Mouse (Mus musculus) lung, postnatal 0 days (tissue): ENCODE measurements around the gene Isoc2b.
A peak's percentile ranks its signal among the peaks of the same experiment; 100 is the strongest.

Experiments used
- CTCF ChIP-seq: IDR thresholded peaks from 2 replicates; pipeline ENCODE4 v1.5.1; 2016; ENCODE audit warnings: antibody characterized with exemption, mild to moderate bottlenecking
- EP300 ChIP-seq: IDR thresholded peaks from 2 replicates; pipeline ENCODE4 v1.6.1; 2016; ENCODE audit warnings: antibody characterized with exemption, mild to moderate bottlenecking, control low read depth

DNA sequence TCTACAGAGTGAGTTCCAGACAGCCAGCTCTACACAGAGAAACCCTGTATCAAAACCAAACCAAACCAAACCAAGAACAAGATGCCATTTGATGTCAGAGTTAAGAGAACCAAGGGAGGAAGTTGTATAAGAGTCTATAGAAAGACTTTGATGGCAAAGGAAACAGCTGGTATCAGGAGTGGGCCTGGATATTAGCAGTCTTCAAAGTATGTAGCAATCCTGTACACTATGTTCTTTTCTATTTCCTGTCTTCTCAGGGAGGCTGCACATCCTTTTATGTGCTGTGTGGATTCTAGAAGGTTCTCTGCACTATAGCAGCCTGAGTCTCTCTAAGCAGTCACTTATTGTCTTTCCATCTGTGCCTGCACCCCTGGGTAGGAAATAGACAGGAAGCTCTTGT, 53.5 kb downstream of the Isoc2b start:
- TF ChIP-seq CTCF (no peak), EP300 (peak; percentile 84)
